Mouse (Mus musculus): ENCODE measurements around the gene Ttll11.

The Ttll11 gene

GRCm38 (mm10) chr2:35979644-35980021 is at the start of gene Ttll11:
Gene Ttll11, minus strand, starts transcription at chr2:35979913.
- peak; percentile 97 to 98 for DNase-seq

GRCm38 (mm10) chr2:36023291-36023690 is 43.6 kb upstream of the Ttll11 start:
- DNase-seq = no peak

- DNase-seq = peak; percentile 71
Observed at GRCm38 (mm10) chr2:36021385-36022159, 41.9 kb upstream of the Ttll11 start.

- no peak for DNase-seq
Observed at GRCm38 (mm10) chr2:36013010-36013409, 33.3 kb upstream of the Ttll11 start.

- DNase-seq = no peak
Observed at GRCm38 (mm10) chr2:36011331-36011825, 31.7 kb upstream of the Ttll11 start.

- no peak for DNase-seq
Observed at GRCm38 (mm10) chr2:36010579-36010978, 30.9 kb upstream of the Ttll11 start.

GRCm38 (mm10) chr2:36009386-36009785 is 29.7 kb upstream of the Ttll11 start:
- peak; percentile 57 to 67 for DNase-seq

GRCm38 (mm10) chr2:36008071-36008470 is 28.4 kb upstream of the Ttll11 start:
- peak; percentile 20 to 54 for DNase-seq

- DNase-seq = no peak
Observed at GRCm38 (mm10) chr2:36002188-36002587, 22.5 kb upstream of the Ttll11 start.

GRCm38 (mm10) chr2:36000390-36000789 is 20.7 kb upstream of the Ttll11 start:
- no peak for DNase-seq

GRCm38 (mm10) chr2:35999212-35999611 is 19.5 kb upstream of the Ttll11 start:
- DNase-seq = no peak

GRCm38 (mm10) chr2:35998416-35998815 is 18.7 kb upstream of the Ttll11 start:
- no peak for DNase-seq

- no peak for DNase-seq
Observed at GRCm38 (mm10) chr2:35996753-35997152, 17.0 kb upstream of the Ttll11 start.

GRCm38 (mm10) chr2:35994303-35994702 is 14.6 kb upstream of the Ttll11 start:
- DNase-seq = no peak

GRCm38 (mm10) chr2:35993481-35993880 is 13.8 kb upstream of the Ttll11 start:
- no peak for DNase-seq

- no peak for DNase-seq
Observed at GRCm38 (mm10) chr2:35992259-35992658, 12.5 kb upstream of the Ttll11 start.

- peak; percentile 60 to 64 for DNase-seq
Observed at GRCm38 (mm10) chr2:35983869-35984268, 4.2 kb upstream of the Ttll11 start.

- DNase-seq = no peak
Observed at GRCm38 (mm10) chr2:35981872-35982271, 2.2 kb upstream of the Ttll11 start.

- peak; percentile 55 to 61 for DNase-seq
Observed at GRCm38 (mm10) chr2:35978941-35979643, 621 bp downstream of the Ttll11 start.

- DNase-seq = no peak
Observed at GRCm38 (mm10) chr2:35978276-35978933, 1.3 kb downstream of the Ttll11 start.

GRCm38 (mm10) chr2:35977749-35978148 is 2.0 kb downstream of the Ttll11 start:
- DNase-seq = no peak

- no peak for DNase-seq
Observed at GRCm38 (mm10) chr2:35972259-35973001, 7.3 kb downstream of the Ttll11 start.

Measured in cerebellum, postnatal 36 days (tissue).